Mouse (Mus musculus) c-Kit-positive CD71-positive TER-119-negative erythroid progenitor cells, embryonic 14.5 days (primary cell): ENCODE measurements around the gene Treh.

Experiments
- DNase-seq: peaks from one replicate; pipeline ENCODE4 v3.0.0-alpha.2; 2013; ENCODE audit warnings: low read depth

Gene Treh

GRCm38 (mm10) chr9:44678288-44678871 lies 5.3 kb downstream of the Treh start:
- DNase-seq: no peak

DNA sequence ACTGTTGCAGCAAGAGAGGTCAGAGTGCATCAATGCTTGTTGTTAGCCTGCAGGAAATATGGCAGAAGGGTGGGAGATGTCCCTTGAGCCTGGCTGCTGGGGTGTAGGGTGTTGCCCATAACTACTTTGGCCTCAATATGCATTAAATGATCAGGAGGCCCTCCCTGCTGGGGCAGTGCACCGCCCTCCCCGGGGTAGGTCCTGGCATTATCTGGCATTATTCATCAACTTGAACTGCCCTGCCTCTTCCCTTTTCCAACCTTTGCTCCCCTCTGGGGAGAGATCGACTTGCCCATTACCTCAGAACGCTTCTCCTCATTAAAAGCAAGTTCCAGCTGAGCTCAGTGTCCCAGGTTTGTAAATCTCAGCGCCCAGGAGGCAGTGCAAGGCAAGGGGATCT lies 6.5 kb downstream of the Treh start:
- DNase-seq: no peak

DNA sequence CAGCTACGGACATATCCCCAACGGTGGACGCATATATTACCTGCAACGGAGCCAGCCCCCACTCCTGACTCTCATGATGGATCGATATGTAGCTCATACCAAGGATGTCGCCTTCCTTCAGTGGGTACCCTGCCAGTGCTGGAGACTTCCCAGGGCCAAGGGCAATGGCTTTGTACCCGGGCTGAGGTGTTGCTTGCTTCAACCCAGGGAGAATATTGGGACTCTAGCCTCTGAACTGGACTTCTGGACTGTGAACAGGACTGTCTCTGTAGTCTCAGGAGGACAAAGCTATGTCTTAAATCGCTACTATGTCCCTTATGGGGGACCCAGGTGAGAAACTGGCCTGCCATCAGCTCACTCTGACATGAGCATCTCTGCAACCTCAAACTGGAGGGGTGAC lies 10.0 kb downstream of the Treh start:
- DNase-seq: no peak

- peak; percentile 41 for DNase-seq
Measured at GRCm38 (mm10) chr9:44685346-44686330, 12.6 kb downstream of the Treh start.

GRCm38 (mm10) chr9:44686638-44687037 lies 13.6 kb downstream of the Treh start:
- DNase-seq: no peak

GRCm38 (mm10) chr9:44688013-44688412 lies 15.0 kb downstream of the Treh start:
- no peak for DNase-seq

DNA sequence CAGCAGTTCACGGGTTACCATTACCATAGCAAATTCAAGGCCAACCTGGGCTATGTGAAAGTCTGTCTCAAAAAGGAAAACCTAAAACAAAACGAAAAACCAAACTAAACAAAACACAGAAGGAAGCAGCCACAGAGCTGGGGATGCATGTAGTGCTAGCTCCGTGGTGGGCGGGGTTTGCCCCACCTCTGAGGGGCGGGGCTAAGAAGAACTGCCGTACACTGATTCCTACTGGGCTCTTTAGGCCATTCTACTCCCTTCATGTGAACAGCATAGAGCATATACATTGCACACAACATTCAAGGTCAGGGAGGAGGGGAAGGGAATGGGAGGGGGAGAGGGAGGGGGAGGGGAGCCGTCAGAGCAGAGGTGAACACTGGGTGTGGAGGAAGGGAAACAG lies 17.6 kb downstream of the Treh start:
- DNase-seq: peak; percentile 27

GRCm38 (mm10) chr9:44691671-44692520 lies 18.9 kb downstream of the Treh start:
- DNase-seq: no peak

- no peak for DNase-seq
Measured at GRCm38 (mm10) chr9:44693071-44693470, 20.0 kb downstream of the Treh start.

- no peak for DNase-seq
Measured at GRCm38 (mm10) chr9:44697866-44698265, 24.8 kb downstream of the Treh start.

DNA sequence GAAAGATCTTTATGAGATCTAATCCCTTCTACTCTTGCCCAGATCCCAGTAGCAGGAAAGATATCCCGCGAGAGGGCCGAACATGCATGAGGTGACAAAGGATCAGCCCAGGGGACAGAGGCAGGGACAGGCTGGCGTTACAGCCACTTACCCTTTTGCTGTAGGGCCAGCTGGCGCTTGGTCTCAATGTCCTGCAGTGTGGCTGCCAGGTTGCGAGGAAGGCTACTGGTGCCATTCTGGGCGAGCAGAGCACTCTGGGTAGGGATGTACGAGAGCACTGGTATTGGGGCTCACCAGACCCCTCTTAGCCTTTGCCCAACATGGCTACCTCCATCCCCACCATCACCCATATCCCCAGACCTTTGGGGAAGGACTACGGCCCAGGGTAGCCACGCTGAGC lies 26.2 kb downstream of the Treh start:
- DNase-seq: no peak

DNA sequence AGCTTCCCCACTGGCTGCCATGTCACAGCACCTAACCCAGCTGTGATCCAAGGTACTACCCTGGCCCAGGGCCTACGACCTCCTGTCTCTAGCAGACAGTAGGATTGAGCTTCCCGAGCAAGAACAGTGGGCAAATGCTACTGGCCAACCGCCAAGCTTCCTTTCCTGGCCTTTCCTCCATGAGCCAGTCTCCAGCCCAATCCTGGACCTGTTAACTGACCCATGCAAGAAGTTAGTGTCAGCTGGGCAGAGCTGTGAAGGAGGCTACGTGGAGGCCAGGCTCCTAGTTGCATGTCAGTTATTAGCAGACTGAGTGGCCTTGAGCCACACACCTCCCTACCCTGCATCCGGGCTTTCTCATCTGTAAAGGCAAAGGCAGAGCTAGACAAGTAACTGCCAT lies 26.7 kb downstream of the Treh start:
- no peak for DNase-seq

DNA sequence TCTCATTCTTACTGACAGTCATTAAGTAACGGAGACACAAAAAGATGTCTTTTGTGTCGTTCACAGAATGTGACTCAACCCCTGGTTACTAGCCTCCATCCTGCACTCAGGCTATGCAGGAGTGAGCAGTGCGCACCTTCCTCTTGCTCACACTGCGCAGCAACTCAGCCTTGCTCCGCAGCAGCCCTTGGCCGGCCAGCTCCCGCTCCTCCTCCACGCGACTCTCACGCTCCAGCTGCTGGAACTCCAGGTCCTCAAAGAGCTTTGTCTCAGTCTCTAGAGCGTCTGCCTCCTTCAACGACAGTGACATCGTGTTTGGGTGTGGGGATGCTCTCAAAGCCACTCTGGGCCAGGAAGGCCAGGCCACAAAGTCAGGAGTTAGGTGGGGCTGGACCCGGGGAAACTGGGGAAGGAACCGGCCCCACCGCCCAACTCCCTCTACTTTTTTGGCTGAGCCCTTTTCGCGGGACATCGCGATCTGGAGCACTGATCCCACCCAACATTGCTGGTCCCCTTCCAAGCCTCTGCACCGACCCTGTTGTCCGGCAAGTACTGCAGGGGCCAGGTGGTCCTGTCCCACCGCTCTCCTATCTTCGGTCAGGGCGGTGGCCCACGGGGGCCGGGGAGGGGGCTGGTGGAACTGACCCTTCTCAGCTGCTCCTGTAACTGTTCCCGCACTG lies 34.9 kb downstream of the Treh start:
- no peak for DNase-seq

DNA sequence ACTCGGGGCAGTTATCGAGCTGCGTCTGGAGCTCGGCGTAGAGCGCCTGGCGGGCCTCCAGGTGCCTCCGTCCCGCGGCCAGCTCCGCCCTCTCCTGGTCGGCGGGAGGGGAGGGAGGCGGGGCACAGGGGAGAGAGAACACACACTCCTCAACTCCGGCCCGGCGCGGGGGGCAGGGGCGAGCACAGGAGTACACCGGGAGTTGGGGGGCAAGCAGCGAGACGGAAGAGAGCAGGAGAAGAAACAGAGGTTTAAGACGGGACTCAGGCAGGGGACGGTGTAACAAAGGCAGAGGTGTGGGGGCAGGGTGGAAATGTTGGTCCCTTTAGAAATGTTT lies 35.4 kb downstream of the Treh start:
- no peak for DNase-seq

DNA sequence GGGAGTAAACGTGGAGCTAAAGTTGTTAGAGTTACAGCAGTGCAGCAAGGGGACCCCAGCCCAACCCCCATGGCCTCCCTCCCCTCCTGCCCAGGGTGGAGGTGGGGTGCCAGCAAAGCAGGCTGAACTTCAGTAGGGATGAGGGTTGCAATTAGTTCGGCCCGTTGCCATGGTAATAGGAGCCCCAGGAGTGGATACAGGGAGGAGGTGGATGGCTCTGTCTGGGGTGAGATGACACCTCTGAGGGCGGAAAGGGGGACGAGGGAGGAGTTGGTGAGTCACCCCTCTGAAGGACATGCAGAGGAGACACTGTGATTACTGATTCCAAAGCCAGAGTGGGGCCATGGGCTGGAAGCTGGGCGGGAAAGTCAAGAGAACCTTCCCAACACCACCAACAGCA lies 35.9 kb downstream of the Treh start:
- DNase-seq: no peak

DNA sequence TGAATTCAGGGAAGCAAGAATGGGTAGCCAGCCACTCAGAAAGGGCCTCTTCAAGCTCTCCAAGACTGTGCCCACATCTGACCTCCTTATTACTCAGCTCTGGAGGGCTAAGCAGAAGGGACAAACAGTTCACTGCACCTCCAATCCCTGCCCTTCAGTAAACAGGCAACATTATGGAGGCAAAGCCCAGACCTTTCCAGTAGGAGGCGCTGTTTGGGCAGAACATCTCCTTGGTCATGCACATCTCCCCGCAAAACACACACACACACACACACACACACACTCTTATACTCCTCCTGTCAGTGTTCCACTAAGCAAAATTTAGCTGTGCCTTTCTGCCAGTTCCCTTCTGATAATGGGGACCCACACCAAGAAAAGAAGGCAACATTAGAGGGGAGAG lies 36.6 kb downstream of the Treh start:
- no peak for DNase-seq

- no peak for DNase-seq
Measured at GRCm38 (mm10) chr9:44710213-44710612, 37.2 kb downstream of the Treh start.

DNA sequence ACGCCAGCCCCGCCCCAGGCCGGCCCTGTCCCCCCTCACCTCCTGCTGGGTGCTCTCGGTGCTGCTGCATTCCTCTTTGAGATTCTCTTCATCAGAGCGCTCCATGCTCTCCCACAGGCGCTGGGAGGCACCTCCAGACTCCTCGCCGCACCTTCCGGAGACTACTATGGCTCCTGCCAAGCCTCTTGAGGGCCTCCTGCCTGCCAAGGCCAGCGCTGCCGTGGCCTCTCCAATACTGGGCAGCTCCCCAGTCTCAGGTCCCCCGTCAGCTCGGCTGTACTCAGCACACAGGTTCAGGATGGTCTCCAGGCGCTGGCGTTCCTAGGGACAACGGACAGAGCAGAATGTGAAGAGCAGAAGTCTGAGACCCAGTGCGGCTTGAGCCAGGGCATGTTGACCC lies 38.6 kb downstream of the Treh start:
- no peak for DNase-seq

DNA sequence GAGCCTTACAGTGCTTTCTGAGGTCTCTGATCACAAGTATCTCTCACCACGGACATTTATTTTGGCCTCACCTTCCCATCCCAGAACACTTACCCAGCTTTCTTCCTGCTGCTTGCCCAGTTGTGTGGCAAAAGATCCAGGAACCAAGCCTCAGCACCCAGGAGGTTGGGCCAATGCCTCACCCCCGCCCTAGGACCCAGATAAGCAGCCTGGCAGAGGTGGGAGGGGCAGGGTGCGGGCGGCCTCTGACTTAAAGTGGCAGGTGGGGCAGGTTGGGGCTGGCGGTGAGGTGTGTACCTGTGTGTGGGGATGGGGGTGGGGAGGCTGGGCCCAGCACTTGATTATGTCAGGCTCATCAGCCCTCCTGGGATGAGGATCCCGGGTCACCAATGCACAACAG lies 40.0 kb downstream of the Treh start:
- no peak for DNase-seq

DNA sequence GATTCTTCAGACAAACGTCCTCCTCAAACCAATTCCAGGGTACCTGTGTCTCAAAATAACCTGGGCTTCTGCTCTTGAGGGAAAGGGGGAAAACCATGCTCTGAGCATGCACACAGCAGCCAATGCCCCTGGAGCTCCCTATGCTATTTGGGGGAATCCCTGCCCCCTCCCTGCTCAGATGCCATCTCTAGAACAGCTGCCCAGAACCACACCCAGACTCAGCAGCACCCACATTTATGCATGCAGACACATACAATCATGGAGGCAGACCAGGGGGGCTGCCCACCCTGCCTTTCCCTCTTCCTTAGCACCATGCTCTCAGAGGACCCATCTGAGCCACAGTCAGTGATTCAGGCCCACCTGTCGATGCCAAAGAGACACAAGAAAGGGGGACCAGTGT lies 40.5 kb downstream of the Treh start:
- DNase-seq: no peak

DNA sequence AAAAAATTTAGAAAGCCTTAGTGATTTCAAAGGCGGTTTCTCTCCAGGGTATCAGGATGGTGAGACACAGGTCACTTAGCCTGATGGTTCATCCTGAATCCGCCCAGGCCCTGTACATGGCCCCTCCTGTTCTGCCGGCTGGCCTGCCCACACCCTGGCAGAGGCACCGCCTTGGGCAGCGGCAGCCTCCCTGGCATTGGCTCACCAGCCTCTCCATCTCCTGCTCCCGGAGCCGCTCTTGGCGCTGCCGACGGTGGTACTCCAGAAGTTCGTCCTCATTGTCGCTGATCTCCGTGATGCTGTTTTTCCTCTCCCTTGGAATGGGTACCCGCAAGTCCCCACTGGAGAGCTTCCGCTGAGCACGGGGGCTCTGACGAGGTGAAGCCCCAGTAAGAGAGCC lies 42.1 kb downstream of the Treh start:
- no peak for DNase-seq

- DNase-seq: no peak
Measured at GRCm38 (mm10) chr9:44715705-44716362, 42.8 kb downstream of the Treh start.
